Mouse (Mus musculus) hindbrain, embryonic 10.5 days (tissue): ENCODE measurements around the gene Alg1. TPM values are rescaled to one million over a fixed set of nuclear protein-coding genes. Genes with fewer than 3 reads are reported as not detected.
"Not testable (repeated sequence)": the region's sequence is repeated elsewhere in the genome, so short reads cannot be mapped to it uniquely, and the experiment has no call there.

ENCODE experiments used
- DNase-seq: peaks from one replicate; pipeline ENCODE4 v3.0.0-alpha.2; 2017; ENCODE audit warnings: low spot score
- H3K27ac ChIP-seq: fragments of 300-500 bp; sonication (generic); 2 replicates; pipeline ENCODE4 v1.5.1; 2016; ENCODE audit warnings: mild to moderate bottlenecking, moderate library complexity
- H3K27me3 ChIP-seq: fragments of 300-500 bp; sonication (generic); 2 replicates; pipeline ENCODE4 v1.6.1; 2016; ENCODE audit warnings: mild to moderate bottlenecking; ENCODE audit not compliant: poor library complexity, insufficient read depth, severe bottlenecking
- H3K36me3 ChIP-seq: fragments of 300-500 bp; sonication (generic); 2 replicates; pipeline ENCODE4 v1.6.1; 2016; ENCODE audit warnings: mild to moderate bottlenecking, moderate library complexity
- H3K4me1 ChIP-seq: fragments of 300-500 bp; sonication (generic); replicated peaks from 2 replicates; pipeline ENCODE4 v1.6.1; 2016; ENCODE audit warnings: mild to moderate bottlenecking
- H3K4me3 ChIP-seq: fragments of 300-500 bp; sonication (generic); 2 replicates; pipeline ENCODE4 v1.5.1; 2016; ENCODE audit warnings: mild to moderate bottlenecking, moderate library complexity
- H3K9me3 ChIP-seq: fragments of 300-500 bp; sonication (generic); 2 replicates; pipeline ENCODE4 v1.6.1; 2016; ENCODE audit warnings: mild to moderate bottlenecking, moderate library complexity
- WGBS: fragments of 180-500 bp; shearing (Covaris S2); methylation state at CpG from one replicate; pipeline ENCODE4 v1.1.7; 2016; 5-methylcytosine and 5-hydroxymethylcytosine counted together
- polyA plus RNA-seq: library from polyadenylated mRNA; unstranded; fragments of >200 nt; fragmentation: Nextera tagmentation; extraction: Ambion mirVana; gene quantifications from 2 replicates; pipeline ENCODE4 v1.2.1, GENCODE M21; 2016

Gene Alg1
- polyA plus RNA-seq, 1 experiment from 2014 or later: 27.8 TPM

DNA sequence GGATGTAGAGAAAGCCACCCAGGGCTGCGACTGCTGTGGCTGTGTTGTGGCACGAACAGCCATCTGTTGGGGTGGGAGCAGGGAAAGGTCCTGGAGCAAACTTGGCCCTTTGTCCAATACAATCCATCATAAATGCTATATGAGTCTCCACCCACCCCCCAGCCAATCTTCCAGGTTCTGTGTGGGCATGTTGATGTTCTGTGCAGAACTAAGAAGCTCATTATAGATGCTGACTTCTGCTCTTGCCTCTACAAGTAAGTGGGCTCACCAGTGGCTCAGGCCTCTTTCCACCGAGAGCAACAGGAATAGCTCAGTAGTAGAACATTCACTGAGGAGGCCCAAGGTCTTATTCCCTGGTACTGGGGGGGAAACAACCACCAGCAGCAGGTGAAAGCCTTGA, 21.3 kb upstream of the Alg1 start:
- Histone ChIP-seq H3K4me3 (no peak overlapping the region), H3K27me3 (peaks cover 6% of the 10 kb centered on the region; the same call in 1 of the 2 replicates), H3K4me1 (no peaks in the 10 kb centered on the region), H3K36me3 (no peaks in the 10 kb centered on the region), H3K27ac (no peak overlapping the region), H3K9me3 (no peaks in the 10 kb centered on the region)
- 85% methylated on average over 3 of the region's 3 CpGs for WGBS
- DNase-seq: no peak

GRCm38 (mm10) chr16:5214126-5214525, 19.3 kb upstream of the Alg1 start:
- Histone ChIP-seq H3K4me3 (no peak overlapping the region), H3K27ac (no peak overlapping the region), H3K9me3 (no peaks in the 10 kb centered on the region), H3K27me3 (0 out of 2 replicates have a peak, but pooled peaks cover 2% of the 10 kb centered on the region), H3K36me3 (no peaks in the 10 kb centered on the region), H3K4me1 (no peaks in the 10 kb centered on the region)
- no peak for DNase-seq
- 89% methylated on average over 2 of the region's 2 CpGs for WGBS

DNA sequence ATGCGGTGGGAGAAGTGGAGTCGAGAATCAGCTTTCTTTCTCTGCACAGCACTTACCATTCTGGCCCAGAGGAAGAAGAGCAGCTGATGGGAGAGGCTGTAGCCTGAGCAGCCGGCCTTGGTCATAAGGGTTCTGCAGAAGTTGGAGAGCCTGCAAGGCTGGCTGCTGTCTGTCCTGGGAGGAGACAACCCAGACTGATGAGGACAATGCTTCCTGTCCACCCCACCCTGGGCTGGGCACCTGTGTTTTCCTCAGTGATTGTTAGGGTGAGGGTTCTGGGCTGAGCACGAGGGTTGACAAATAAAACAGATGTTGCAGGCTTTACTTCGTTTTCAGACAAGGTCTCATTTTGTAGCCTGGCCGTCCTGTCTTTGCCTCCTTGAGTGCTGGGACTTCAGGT, 16.7 kb upstream of the Alg1 start:
- no peaks in the 10 kb centered on the region for H3K9me3 ChIP-seq
- no peak overlapping the region for H3K27ac ChIP-seq
- no peaks in the 10 kb centered on the region for H3K36me3 ChIP-seq
- no peak for DNase-seq
- H3K27me3 ChIP-seq: 0 out of 2 replicates have a peak, but pooled peaks cover 2% of the 10 kb centered on the region
- H3K4me1 ChIP-seq: no peaks in the 10 kb centered on the region
- no peak overlapping the region for H3K4me3 ChIP-seq
- 71% methylated on average over 6 of the region's 6 CpGs for WGBS

- H3K9me3 ChIP-seq: no peaks in the 10 kb centered on the region
- H3K27me3 ChIP-seq: 0 out of 2 replicates have a peak, but pooled peaks cover 2% of the 10 kb centered on the region
- WGBS: 69% methylated on average over 5 of the region's 5 CpGs
- no peak overlapping the region for H3K27ac ChIP-seq
- no peak overlapping the region for H3K4me3 ChIP-seq
- DNase-seq: no peak
- H3K36me3 ChIP-seq: no peaks in the 10 kb centered on the region
- no peaks in the 10 kb centered on the region for H3K4me1 ChIP-seq
Observed at GRCm38 (mm10) chr16:5217341-5218133, 15.9 kb upstream of the Alg1 start.

DNA sequence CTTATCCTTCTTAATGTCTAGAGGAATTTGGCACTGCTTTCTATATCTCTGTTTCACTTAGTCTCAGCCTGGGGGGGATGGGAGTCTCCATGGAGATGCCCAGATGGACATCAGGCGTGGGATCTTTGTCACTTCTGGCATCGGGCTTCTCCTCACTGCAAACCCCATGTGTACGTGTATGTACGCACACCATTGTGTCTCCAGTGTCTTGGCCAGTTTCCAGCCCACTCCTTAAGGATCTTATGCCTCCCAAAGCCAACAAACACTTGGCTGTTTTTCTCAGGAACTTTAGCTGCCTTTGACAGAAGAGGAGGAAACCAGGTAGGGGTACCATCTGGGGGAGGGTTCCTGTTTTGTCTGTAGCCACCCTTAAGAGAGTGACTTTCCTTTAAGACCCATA, 12.0 kb upstream of the Alg1 start:
- WGBS: 74% methylated on average over 4 of the region's 4 CpGs
- Histone ChIP-seq H3K36me3 (no peaks in the 10 kb centered on the region), H3K9me3 (no peaks in the 10 kb centered on the region), H3K27ac (no peak overlapping the region), H3K4me3 (no peak overlapping the region), H3K4me1 (no peaks in the 10 kb centered on the region), H3K27me3 (0 out of 2 replicates have a peak, but pooled peaks cover 2% of the 10 kb centered on the region)
- no peak for DNase-seq

GRCm38 (mm10) chr16:5222140-5222539, 11.3 kb upstream of the Alg1 start, which contains the start of gene AU021092:
Gene AU021092 (minus strand): TSS chr16:5222299.
- no peak within 1 kb of the TSS for H3K27ac ChIP-seq
- H3K4me1 ChIP-seq: no peaks in the 10 kb centered on the region
- H3K36me3 ChIP-seq: no peaks in the 10 kb centered on the region
- no peak within 1 kb of the TSS for H3K4me3 ChIP-seq
- 73% methylated on average over 6 of the region's 6 CpGs for whole genome bisulfite sequencing
- H3K27me3 ChIP-seq: no peaks in the 10 kb centered on the region
- H3K9me3 ChIP-seq: no peaks in the 10 kb centered on the region
- no peak for DNase-seq

- H3K27ac ChIP-seq, H3K9me3 ChIP-seq, H3K27me3 ChIP-seq, H3K4me3 ChIP-seq, H3K4me1 ChIP-seq, H3K36me3 ChIP-seq, DNase-seq: not testable (repeated sequence)
- WGBS: 29% methylated on average over 1 of the region's 1 CpGs
Observed at GRCm38 (mm10) chr16:5226534-5226933, 6.9 kb upstream of the Alg1 start.

GRCm38 (mm10) chr16:5227501-5227900, 5.9 kb upstream of the Alg1 start:
- H3K4me3 ChIP-seq, H3K36me3 ChIP-seq, H3K4me1 ChIP-seq, H3K27ac ChIP-seq, DNase-seq, H3K9me3 ChIP-seq, H3K27me3 ChIP-seq: not testable (repeated sequence)
- 84% methylated on average over 19 of the region's 19 CpGs for WGBS

DNA sequence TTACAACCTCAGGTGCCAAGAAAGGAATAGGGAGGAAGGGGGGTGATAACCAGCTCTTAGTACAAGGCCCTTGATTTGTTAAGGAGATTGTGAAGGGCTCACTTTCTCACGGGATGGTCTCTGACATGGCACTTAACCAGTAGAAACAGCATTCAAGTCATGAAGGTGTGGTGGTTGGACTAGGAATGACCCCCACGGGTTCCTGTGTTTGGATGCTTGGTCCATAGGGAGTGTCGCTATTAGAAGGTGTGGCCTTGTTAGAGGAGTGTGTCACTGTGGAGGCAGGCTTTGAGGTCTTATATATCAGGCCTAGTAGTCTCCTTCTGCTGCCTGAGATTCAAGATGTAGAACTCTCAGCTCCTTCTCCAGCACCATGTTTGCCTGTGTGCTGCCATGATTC, 5.3 kb upstream of the Alg1 start:
- DNase-seq, H3K36me3 ChIP-seq, H3K4me3 ChIP-seq, H3K4me1 ChIP-seq, H3K27me3 ChIP-seq, H3K27ac ChIP-seq, H3K9me3 ChIP-seq: not testable (repeated sequence)
- 83% methylated on average over 3 of the region's 3 CpGs for WGBS

GRCm38 (mm10) chr16:5232982-5233381, 439 bp upstream of the Alg1 start:
- Histone ChIP-seq H3K27ac (peak overlapping the region; percentile 86; the same call in 1 of the 2 replicates), H3K27me3 (no peaks in the 10 kb centered on the region), H3K4me1 (peaks cover 16% of the 10 kb centered on the region), H3K9me3 (no peaks in the 10 kb centered on the region), H3K36me3 (peaks cover 7% of the 10 kb centered on the region; the same call in 1 of the 2 replicates), H3K4me3 (peak overlapping the region; percentile 92)
- 72% methylated on average over 4 of the region's 4 CpGs for WGBS
- DNase-seq: no peak

DNA sequence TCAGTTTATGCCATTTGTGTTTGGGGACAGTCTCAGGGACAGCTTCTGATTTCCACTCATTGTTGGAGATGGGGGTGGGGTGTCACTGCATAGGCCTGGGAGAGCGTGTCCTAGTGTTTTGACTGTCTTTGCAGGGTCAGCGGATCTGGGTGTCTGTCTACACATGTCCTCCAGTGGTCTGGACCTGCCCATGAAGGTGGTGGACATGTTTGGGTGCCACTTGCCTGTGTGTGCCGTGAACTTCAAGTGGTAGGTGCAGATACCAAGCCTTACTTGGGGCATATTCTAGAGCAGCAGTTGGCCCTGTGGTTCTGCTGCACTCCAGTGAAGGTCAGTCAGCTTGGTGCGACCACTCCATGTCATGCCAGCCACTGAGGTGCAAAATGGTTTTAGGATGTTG, 8.9 kb downstream of the Alg1 start:
- no peak overlapping the region for H3K4me3 ChIP-seq
- no peak for DNase-seq
- H3K27me3 ChIP-seq: no peaks in the 10 kb centered on the region
- WGBS: 95% methylated on average over 4 of the region's 4 CpGs
- peaks cover 83% of the 10 kb centered on the region for H3K36me3 ChIP-seq
- H3K27ac ChIP-seq: no peak overlapping the region
- no peaks in the 10 kb centered on the region for H3K4me1 ChIP-seq
- H3K9me3 ChIP-seq: no peaks in the 10 kb centered on the region

- Histone ChIP-seq H3K27me3 (no peaks in the 10 kb centered on the region), H3K27ac (no peak overlapping the region), H3K9me3 (no peaks in the 10 kb centered on the region), H3K4me3 (no peak overlapping the region), H3K36me3 (peaks cover 89% of the 10 kb centered on the region), H3K4me1 (no peaks in the 10 kb centered on the region)
- no peak for DNase-seq
- WGBS: 91% methylated on average over 6 of the region's 6 CpGs
Observed at GRCm38 (mm10) chr16:5242882-5243281, 9.5 kb downstream of the Alg1 start.

DNA sequence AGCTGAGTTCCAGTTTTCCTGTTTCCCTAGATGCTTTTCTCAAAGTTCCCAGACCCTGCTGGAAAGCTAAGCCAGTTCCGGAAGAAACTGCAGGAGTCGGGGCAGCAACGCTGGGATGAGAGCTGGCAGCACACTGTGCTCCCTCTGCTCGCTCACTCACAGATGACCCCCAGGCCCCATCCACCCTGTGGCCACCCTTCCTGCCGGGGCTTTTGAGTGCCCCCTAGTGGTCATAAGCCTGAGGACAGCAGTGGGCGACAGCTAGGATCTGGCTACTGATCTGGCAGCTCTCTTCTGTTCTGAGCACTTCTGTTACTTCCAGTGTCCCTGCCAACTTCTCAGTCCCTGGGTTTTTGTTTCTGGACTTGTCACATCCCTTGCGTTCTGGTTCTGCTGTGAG, 11.0 kb downstream of the Alg1 start:
- H3K9me3 ChIP-seq: no peaks in the 10 kb centered on the region
- WGBS: 38% methylated on average over 7 of the region's 7 CpGs

More for the DNA sequence above, 11.0 kb downstream of the Alg1 start:
- Histone ChIP-seq H3K36me3 (peaks cover 94% of the 10 kb centered on the region), H3K27ac (no peak overlapping the region), H3K4me1 (no peaks in the 10 kb centered on the region), H3K27me3 (no peaks in the 10 kb centered on the region), H3K4me3 (no peak overlapping the region)
- DNase-seq: peak; percentile 62
